Mouse (Mus musculus) right cerebral cortex, postnatal 4 days (tissue): ENCODE measurements around the gene Csn1s2a.
"Not testable (repeated sequence)": the region's sequence is repeated elsewhere in the genome, so short reads cannot be mapped to it uniquely, and the experiment has no call there.

Experiments
- DNase-seq: peaks from one replicate; pipeline ENCODE4 v3.0.0-alpha.2; 2022

Csn1s2a gene

GRCm38 (mm10) chr5:87774267-87774666 is at the start of gene Csn1s2a:
Gene Csn1s2a (plus strand): TSS chr5:87774567.
- DNase-seq = no peak

DNA sequence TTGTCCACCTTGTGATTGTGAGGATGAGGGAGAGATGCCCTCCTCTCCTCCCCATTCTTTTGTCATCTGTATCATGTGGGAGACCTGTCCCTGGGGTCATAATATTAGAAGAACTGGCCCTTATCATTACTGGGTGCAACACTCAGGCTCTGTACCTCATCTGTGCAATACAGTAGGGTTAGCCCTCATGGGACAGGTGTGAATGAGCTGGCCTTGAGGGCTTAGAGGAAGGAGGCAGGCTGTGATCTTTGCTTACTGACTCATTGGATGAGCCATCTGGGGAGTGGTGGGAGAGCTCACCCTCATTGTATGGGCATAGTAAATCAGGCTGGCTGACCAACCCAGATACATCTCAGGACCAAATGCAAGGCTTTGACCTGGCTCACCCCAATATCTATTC is 39.5 kb upstream of the Csn1s2a start:
- DNase-seq = no peak

- DNase-seq = no peak
These were observed 20.9 kb upstream of the Csn1s2a start for GRCm38 (mm10) chr5:87753471-87753870.

- no peak for DNase-seq
These were observed 9.8 kb upstream of the Csn1s2a start for GRCm38 (mm10) chr5:87764546-87764945.

- DNase-seq = not testable (repeated sequence)
These were observed 2.2 kb upstream of the Csn1s2a start for GRCm38 (mm10) chr5:87772151-87772550.

DNA sequence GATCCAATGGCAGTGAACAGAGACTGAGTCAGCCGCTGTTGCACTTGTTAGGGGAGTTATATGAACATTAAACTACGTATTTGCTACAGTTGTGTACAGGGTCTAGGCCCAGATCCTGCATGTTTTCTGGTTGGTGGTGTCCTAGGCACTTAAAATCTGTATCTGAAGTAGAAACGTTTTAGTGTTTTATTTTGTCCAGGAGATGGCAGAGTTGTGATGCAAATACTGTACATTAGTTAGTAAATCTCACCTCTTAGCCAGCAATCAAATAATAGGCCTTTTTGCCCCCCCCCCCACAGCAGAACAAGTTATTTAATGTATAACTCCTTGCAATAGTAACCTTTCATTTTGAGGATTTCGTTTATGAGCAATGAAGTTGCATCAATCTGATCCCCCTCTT is 8.4 kb downstream of the Csn1s2a start:
- DNase-seq = no peak

- no peak for DNase-seq
These were observed 33.4 kb downstream of the Csn1s2a start, which contains the start of gene Csn1s2b for GRCm38 (mm10) chr5:87807782-87808181. Gene Csn1s2b (plus strand): TSS chr5:87808082.

- no peak for DNase-seq
These were observed 34.9 kb downstream of the Csn1s2a start for GRCm38 (mm10) chr5:87809253-87809652.

- no peak for DNase-seq
These were observed 51.0 kb downstream of the Csn1s2a start, which contains the start of gene Prr27 for GRCm38 (mm10) chr5:87825386-87825785. Gene Prr27 (plus strand): TSS chr5:87825686.
